Comparison of ENCODE assay signal across 29 mouse cellular contexts in the genomic region with DNA sequence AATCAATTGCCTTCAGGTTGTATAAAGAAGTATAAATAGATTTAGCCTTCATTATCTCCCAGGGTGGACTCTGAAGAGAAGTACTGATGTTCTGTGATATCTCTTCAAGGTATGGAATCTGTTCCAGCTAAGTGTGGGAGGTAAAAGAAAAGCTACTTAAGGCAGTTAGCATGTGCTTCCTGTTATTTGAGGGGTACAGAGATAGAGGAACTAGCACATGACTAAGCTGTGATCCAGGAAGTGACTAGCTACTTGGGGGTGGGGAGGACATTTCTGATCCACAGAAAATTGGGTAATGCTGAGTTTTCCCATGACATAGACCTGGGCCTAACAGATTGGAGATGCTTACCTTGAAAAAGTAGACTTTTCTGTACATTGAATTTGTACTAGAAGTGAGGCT.
DNase-seq lines count a peak whose midpoint lies in the region; ATAC-seq and TF ChIP-seq lines count a peak whose summit lies in the region.
"Had no signal": no experiment of that assay in that cellular context is flagged by ENCODE, and none has a peak within 500 bp of the region (broad histone marks: within the 10 kb centered on the region; RNA-seq: fewer than 3 reads in every experiment).

No protein-coding gene starts in this region.

- no peaks in the 10 kb centered on the region for H3K9me3 ChIP-seq in forebrain, postnatal 0 days (ENCODE audit: low read length)
- H3K9me3 ChIP-seq: embryonic facial prominence, embryonic 10.5 days; embryonic facial prominence, embryonic 13.5 days; forebrain, embryonic 12.5 days; forebrain, embryonic 15.5 days; G1E; heart, embryonic 12.5 days; heart, embryonic 15.5 days had no signal

- peak overlapping the region; percentile 8 for H3K27ac ChIP-seq in bone marrow macrophage, adult 2 months (ENCODE audit: insufficient read depth, low read depth, low read length)
- no peak overlapping the region for H3K27ac ChIP-seq in forebrain, postnatal 0 days (ENCODE audit: low read depth, low read length)
- H3K27ac ChIP-seq: embryonic facial prominence, embryonic 10.5 days; embryonic facial prominence, embryonic 13.5 days; forebrain, embryonic 12.5 days; forebrain, embryonic 15.5 days; gastrocnemius, adult 2 months; heart, embryonic 15.5 days; hindbrain, embryonic 14.5 days; hindbrain, postnatal 0 days had no signal

- no peak overlapping the region for H3K4me3 ChIP-seq in bone marrow macrophage, adult 2 months (ENCODE audit: insufficient read depth, low read length)
- no peak overlapping the region for H3K4me3 ChIP-seq in forebrain, postnatal 0 days (ENCODE audit: low read depth, low read length)
- H3K4me3 ChIP-seq: embryonic facial prominence, embryonic 10.5 days; embryonic facial prominence, embryonic 13.5 days; erythroblast, embryonic 14.5 days; forebrain, embryonic 12.5 days; forebrain, embryonic 15.5 days; gastrocnemius, adult 2 months; heart, embryonic 12.5 days; heart, embryonic 15.5 days had no signal

- TF ChIP-seq POLR2A in bone marrow macrophage, adult 2 months (IDR thresholded peaks at IDR 0.05; ENCODE audit: borderline replicate concordance, low read depth, low read length) = no peak

- peak; percentile 49 to 80; a peak in 1 of 4 replicates for ATAC-seq in hematopoietic stem cell, adult 5-6 weeks (replicated peaks in 1 of 2; ENCODE audit: insufficient read depth in 1 of 2, low FRiP score in 2 of 2, low TSS enrichment in 1 of 2, low read depth in 1 of 2, poor library complexity in 2 of 2, severe bottlenecking in 2 of 2)
- peak; percentile 66 for ATAC-seq in monocyte, adult 5-6 weeks (replicated peaks; ENCODE audit: insufficient number of reproducible peaks, low FRiP score, low TSS enrichment, poor library complexity, severe bottlenecking)
- no peak for ATAC-seq in forebrain, postnatal 0 days
- ATAC-seq: forebrain, embryonic 15.5 days; hindbrain, postnatal 0 days; inflammation-experienced regulatory T-cells, adult 6 months had no signal

- no peak overlapping the region for H3K4me2 ChIP-seq in forebrain, postnatal 0 days (ENCODE audit: low read depth)
- H3K4me2 ChIP-seq: embryonic facial prominence, embryonic 13.5 days; forebrain, embryonic 12.5 days; forebrain, embryonic 15.5 days; heart, embryonic 12.5 days; heart, embryonic 15.5 days; hindbrain, embryonic 14.5 days had no signal

- H3K4me1 ChIP-seq in bone marrow macrophage, adult 2 months (ENCODE audit: control insufficient read depth, insufficient read depth, low read length) = peaks cover 6% of the 10 kb centered on the region
- H3K4me1 ChIP-seq in forebrain, postnatal 0 days (ENCODE audit: insufficient read depth) = peaks cover 2% of the 10 kb centered on the region; the same call in 1 of the 2 replicates
- H3K4me1 ChIP-seq: embryonic facial prominence, embryonic 10.5 days; embryonic facial prominence, embryonic 13.5 days; forebrain, embryonic 12.5 days; forebrain, embryonic 15.5 days; heart, embryonic 12.5 days; heart, embryonic 15.5 days had no signal

- DNase-seq in 416B (ENCODE audit: low read depth) = peak; percentile 72
- no peak for DNase-seq in T-cell, adult 2 months (ENCODE audit: low spot score)
- DNase-seq in forebrain, postnatal 0 days = no peak
- DNase-seq in right cerebral cortex, adult 2 months (ENCODE audit: low spot score in 2 of 2) = no peak
- DNase-seq in kidney, adult 18-20 months = no peak
- DNase-seq: B cell, adult 2 months; cerebellum, adult 11 months; cerebellum, adult 9-11 months; embryo, embryonic 11 days; gastrocnemius, adult 2 months; gastrocnemius, postnatal 14 days; heart, adult 18-20 months; heart, postnatal 10 days; heart, postnatal 36 days had no signal

- H3K9ac ChIP-seq in forebrain, postnatal 0 days = no peak overlapping the region
- H3K9ac ChIP-seq: embryonic facial prominence, embryonic 13.5 days; forebrain, embryonic 12.5 days; forebrain, embryonic 15.5 days; heart, embryonic 12.5 days; heart, embryonic 15.5 days; hindbrain, embryonic 14.5 days had no signal

- TF ChIP-seq CTCF in bone marrow macrophage, adult 2 months (IDR thresholded peaks at IDR 0.05; ENCODE audit: low read depth, low read length) = no peak
- no peak for TF ChIP-seq CTCF in forebrain, postnatal 0 days (IDR thresholded peaks at IDR 0.05; ENCODE audit: low read depth)

- no peaks in the 10 kb centered on the region for H3K27me3 ChIP-seq in forebrain, postnatal 0 days (ENCODE audit: insufficient read depth, low read length)
- H3K27me3 ChIP-seq: CH12.LX; embryonic facial prominence, embryonic 13.5 days; forebrain, embryonic 12.5 days; forebrain, embryonic 15.5 days; heart, embryonic 12.5 days; heart, embryonic 15.5 days had no signal

- H3K36me3 ChIP-seq in forebrain, postnatal 0 days (ENCODE audit: insufficient read depth) = no peaks in the 10 kb centered on the region
- H3K36me3 ChIP-seq: embryonic facial prominence, embryonic 10.5 days; embryonic facial prominence, embryonic 13.5 days; forebrain, embryonic 12.5 days; forebrain, embryonic 15.5 days; G1E; heart, embryonic 12.5 days; heart, embryonic 15.5 days had no signal
